Mouse (Mus musculus): ENCODE results near the gene Eef1e1. TPM values are rescaled to one million over a fixed set of nuclear protein-coding genes. Genes with fewer than 3 reads are reported as not detected.
"Not testable (repeated sequence)": the region's sequence is repeated elsewhere in the genome, so short reads cannot be mapped to it uniquely, and the experiment has no call there.

Eef1e1 gene
- 31.8 and 41.2 TPM in 2 replicates for total RNA-seq (2021)
- long read RNA-seq, experiment 1, transcript Eef1e1-201 (4 exons, 2,553 nt) = major isoform, 55 of 70 reads
- long read RNA-seq, experiment 1, partial matches to known transcripts = 11 of 70 reads
- long read RNA-seq, experiment 1, other reads (novel, unspliced or antisense) = 3 of 70 reads
- long read RNA-seq, experiment 2, transcript Eef1e1-201 (4 exons, 2,553 nt) = major isoform, 52 of 68 reads
- long read RNA-seq, experiment 2, partial matches to known transcripts = 14 of 68 reads
- long read RNA-seq, experiment 2, other reads (novel, unspliced or antisense) = 1 of 68 reads

- DNase-seq = peak; percentile 98
These were observed at the start of gene Eef1e1 for GRCm38 (mm10) chr13:38658528-38659280. Gene Eef1e1 (minus strand): TSS chr13:38659058.

GRCm38 (mm10) chr13:38690845-38691244 is 32.0 kb upstream of the Eef1e1 start:
- no peak for DNase-seq

GRCm38 (mm10) chr13:38690028-38690427 is 31.2 kb upstream of the Eef1e1 start:
- DNase-seq = peak; percentile 37

GRCm38 (mm10) chr13:38688761-38689160 is 29.9 kb upstream of the Eef1e1 start:
- DNase-seq = no peak

GRCm38 (mm10) chr13:38672336-38672735 is 13.5 kb upstream of the Eef1e1 start:
- no peak for DNase-seq

- not testable (repeated sequence) for DNase-seq
These were observed 12.6 kb upstream of the Eef1e1 start for GRCm38 (mm10) chr13:38671451-38671850.

GRCm38 (mm10) chr13:38670051-38670450 is 11.2 kb upstream of the Eef1e1 start:
- DNase-seq = no peak

- peak; percentile 69 for DNase-seq
These were observed 9.7 kb upstream of the Eef1e1 start for GRCm38 (mm10) chr13:38668514-38668913.

- DNase-seq = no peak
These were observed 5.9 kb upstream of the Eef1e1 start for GRCm38 (mm10) chr13:38664753-38665152.

- no peak for DNase-seq
These were observed 772 bp upstream of the Eef1e1 start for GRCm38 (mm10) chr13:38659524-38660136.

- DNase-seq = peak; percentile 7
These were observed 993 bp downstream of the Eef1e1 start for GRCm38 (mm10) chr13:38657865-38658264.

- no peak for DNase-seq
These were observed 8.6 kb downstream of the Eef1e1 start for GRCm38 (mm10) chr13:38650292-38650691.

GRCm38 (mm10) chr13:38649069-38649468 is 9.8 kb downstream of the Eef1e1 start:
- no peak for DNase-seq

- DNase-seq = no peak
These were observed 17.4 kb downstream of the Eef1e1 start for GRCm38 (mm10) chr13:38641414-38641813.

- DNase-seq = no peak
These were observed 17.9 kb downstream of the Eef1e1 start for GRCm38 (mm10) chr13:38640961-38641360.

- DNase-seq = no peak
These were observed 20.2 kb downstream of the Eef1e1 start for GRCm38 (mm10) chr13:38638694-38639093.

GRCm38 (mm10) chr13:38634800-38635269 is 24.0 kb downstream of the Eef1e1 start, which contains the start of gene Bloc1s5:
Gene Bloc1s5 (minus strand): TSS chr13:38635109.
- peak; percentile 97 for DNase-seq

GRCm38 (mm10) chr13:38634256-38634799 is 24.5 kb downstream of the Eef1e1 start:
- peak; percentile 36 for DNase-seq

GRCm38 (mm10) chr13:38633287-38634000 is 25.4 kb downstream of the Eef1e1 start:
- no peak for DNase-seq

GRCm38 (mm10) chr13:38632556-38632955 is 26.3 kb downstream of the Eef1e1 start:
- no peak for DNase-seq

GRCm38 (mm10) chr13:38626229-38626525 is 32.7 kb downstream of the Eef1e1 start:
- no peak for DNase-seq
